Mouse (Mus musculus) olfactory bulb, adult 2 months (tissue): Measurements from ENCODE around the gene Gm960.

Experiments used
- CTCF ChIP-seq: fragments of 200-500 bp; IDR thresholded peaks from 2 replicates; pipeline ENCODE4 v1.5.1; 2012; ENCODE audit warnings: low read depth, mild to moderate bottlenecking, low read length, moderate library complexity; ENCODE audit not compliant: insufficient read depth
- POLR2A ChIP-seq: fragments of 200-500 bp; IDR thresholded peaks from 2 replicates; pipeline ENCODE4 v1.6.1; 2012; ENCODE audit warnings: mild to moderate bottlenecking, low read depth, low read length, moderate library complexity; ENCODE audit not compliant: insufficient read depth

- TF ChIP-seq CTCF (no peak), POLR2A (no peak)
These were observed 108.4 kb downstream of the Gm960 start for GRCm38 (mm10) chr19:4590025-4590424.
